Mouse (Mus musculus): ENCODE data around the gene Aif1l. TPM values are rescaled to one million over a fixed set of nuclear protein-coding genes. Genes with fewer than 3 reads are reported as not detected.
A peak's percentile ranks its signal among the peaks of the same experiment; 100 is the strongest.

Gene Aif1l
- polyA plus RNA-seq, 1 experiment from 2014 or later, result 36.1 TPM

DNA sequence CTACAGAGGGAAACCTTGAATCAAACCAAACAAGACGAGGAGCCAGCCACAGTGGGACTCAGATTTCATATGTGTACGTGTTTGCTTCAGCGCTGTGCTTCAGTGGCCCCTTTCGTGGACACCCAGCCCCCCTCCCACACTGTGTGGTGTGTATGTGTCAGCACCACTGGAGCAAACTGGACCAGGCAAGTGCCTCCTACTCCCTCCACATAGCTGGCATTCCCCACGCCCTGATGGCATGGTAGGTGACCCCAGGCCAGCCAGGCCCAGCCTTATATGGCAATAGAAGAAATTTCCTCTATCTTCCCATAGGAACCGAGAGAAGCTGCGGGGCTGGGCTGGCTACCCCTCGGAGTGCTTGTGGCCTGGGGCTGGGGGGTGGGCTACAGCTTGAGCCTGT is 3.7 kb downstream of the Aif1l start:
- no peak overlapping the region for H3K9ac ChIP-seq

GRCm38 (mm10) chr2:31954779-31955181 is 4.8 kb downstream of the Aif1l start:
- WGBS, result 87% methylated on average over 9 of the region's 9 CpGs
- Histone ChIP-seq H3K36me3 (no peaks in the 10 kb centered on the region), H3K4me3 (no peak overlapping the region), H3K4me2 (no peak overlapping the region), H3K27me3 (peaks cover 2% of the 10 kb centered on the region; the same call in 1 of the 2 replicates), H3K9ac (no peak overlapping the region), H3K4me1 (peaks cover 9% of the 10 kb centered on the region), H3K27ac (no peak overlapping the region), H3K9me3 (no peaks in the 10 kb centered on the region)
- ATAC-seq (ENCODE audit: borderline replicate concordance, extremely low read depth, low FRiP score, low TSS enrichment), result no peak

More for the DNA sequence above, 3.7 kb downstream of the Aif1l start:
- H3K9me3 ChIP-seq, result no peaks in the 10 kb centered on the region
- no peak overlapping the region for H3K27ac ChIP-seq
- ATAC-seq (ENCODE audit: borderline replicate concordance, extremely low read depth, low FRiP score, low TSS enrichment), result no peak
- peaks cover 9% of the 10 kb centered on the region for H3K4me1 ChIP-seq
- no peaks in the 10 kb centered on the region for H3K36me3 ChIP-seq
- H3K27me3 ChIP-seq, result peaks cover 10% of the 10 kb centered on the region
- H3K4me3 ChIP-seq, result no peak overlapping the region
- 54% methylated on average over 8 of the region's 8 CpGs for WGBS
- H3K4me2 ChIP-seq, result no peak overlapping the region

GRCm38 (mm10) chr2:31955686-31956085 is 5.7 kb downstream of the Aif1l start:
- no peak overlapping the region for H3K4me2 ChIP-seq
- peaks cover 4% of the 10 kb centered on the region for H3K4me1 ChIP-seq
- no peak for ATAC-seq (ENCODE audit: borderline replicate concordance, extremely low read depth, low FRiP score, low TSS enrichment)
- no peak overlapping the region for H3K27ac ChIP-seq
- no peaks in the 10 kb centered on the region for H3K9me3 ChIP-seq
- no peaks in the 10 kb centered on the region for H3K36me3 ChIP-seq
- WGBS, result 81% methylated on average over 5 of the region's 5 CpGs
- H3K9ac ChIP-seq, result no peak overlapping the region
- H3K27me3 ChIP-seq, result no peaks in the 10 kb centered on the region
- no peak overlapping the region for H3K4me3 ChIP-seq

GRCm38 (mm10) chr2:31957211-31957610 is 7.3 kb downstream of the Aif1l start:
- no peaks in the 10 kb centered on the region for H3K9me3 ChIP-seq
- H3K27ac ChIP-seq, result no peak overlapping the region
- no peak overlapping the region for H3K4me3 ChIP-seq
- no peaks in the 10 kb centered on the region for H3K27me3 ChIP-seq
- ATAC-seq (ENCODE audit: borderline replicate concordance, extremely low read depth, low FRiP score, low TSS enrichment), result no peak
- H3K4me1 ChIP-seq, result no peaks in the 10 kb centered on the region
- no peak overlapping the region for H3K4me2 ChIP-seq
- no peak overlapping the region for H3K9ac ChIP-seq
- 80% methylated on average over 10 of the region's 10 CpGs for WGBS
- H3K36me3 ChIP-seq, result no peaks in the 10 kb centered on the region

GRCm38 (mm10) chr2:31960986-31961385 is 11.0 kb downstream of the Aif1l start:
- ATAC-seq (ENCODE audit: borderline replicate concordance, extremely low read depth, low FRiP score, low TSS enrichment), result no peak
- Histone ChIP-seq H3K4me3 (no peak overlapping the region), H3K36me3 (no peaks in the 10 kb centered on the region), H3K27ac (no peak overlapping the region), H3K9me3 (no peaks in the 10 kb centered on the region), H3K9ac (no peak overlapping the region), H3K4me1 (no peaks in the 10 kb centered on the region), H3K27me3 (no peaks in the 10 kb centered on the region), H3K4me2 (no peak overlapping the region)
- 96% methylated on average over 8 of the region's 8 CpGs for WGBS

GRCm38 (mm10) chr2:31961791-31962222 is 11.9 kb downstream of the Aif1l start:
- H3K4me3 ChIP-seq, result no peak overlapping the region
- H3K36me3 ChIP-seq, result no peaks in the 10 kb centered on the region
- H3K4me1 ChIP-seq, result no peaks in the 10 kb centered on the region
- no peak for ATAC-seq (ENCODE audit: borderline replicate concordance, extremely low read depth, low FRiP score, low TSS enrichment)
- WGBS, result 58% methylated on average over 4 of the region's 4 CpGs
- no peaks in the 10 kb centered on the region for H3K9me3 ChIP-seq
- H3K9ac ChIP-seq, result no peak overlapping the region
- H3K27me3 ChIP-seq, result no peaks in the 10 kb centered on the region
- peak overlapping the region; percentile 89 for H3K27ac ChIP-seq
- H3K4me2 ChIP-seq, result no peak overlapping the region

GRCm38 (mm10) chr2:31962501-31963224 is 12.7 kb downstream of the Aif1l start:
- Histone ChIP-seq H3K36me3 (no peaks in the 10 kb centered on the region), H3K4me1 (no peaks in the 10 kb centered on the region), H3K27ac (peak overlapping the region; percentile 89), H3K9ac (no peak overlapping the region), H3K27me3 (no peaks in the 10 kb centered on the region), H3K4me2 (no peak overlapping the region), H3K9me3 (no peaks in the 10 kb centered on the region), H3K4me3 (no peak overlapping the region)
- ATAC-seq (ENCODE audit: borderline replicate concordance, extremely low read depth, low FRiP score, low TSS enrichment), result peak; percentile 74
- 63% methylated on average over 8 of the region's 8 CpGs for WGBS

DNA sequence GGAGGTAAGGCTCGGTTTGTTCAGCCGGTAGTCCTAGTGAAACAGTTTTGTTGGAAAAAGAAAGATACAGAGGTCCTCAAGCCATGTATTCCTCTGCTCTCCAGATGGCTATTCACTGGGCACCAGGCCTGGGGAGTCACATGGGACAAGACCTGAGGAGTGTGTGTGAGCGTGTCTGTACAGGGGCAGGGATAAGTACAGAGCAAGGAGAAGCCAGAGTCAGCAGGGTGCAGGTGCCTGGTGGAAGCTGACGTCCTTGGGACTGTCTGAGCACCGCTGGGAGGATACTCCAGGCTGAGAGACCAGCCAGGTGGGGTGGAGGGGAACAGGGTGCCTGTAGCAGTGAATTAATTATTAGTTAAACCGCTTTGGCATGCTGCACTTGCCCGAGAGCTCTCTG is 13.6 kb downstream of the Aif1l start:
- H3K9me3 ChIP-seq, result no peaks in the 10 kb centered on the region
- 67% methylated on average over 7 of the region's 7 CpGs for WGBS
- peak overlapping the region; percentile 89 for H3K27ac ChIP-seq
- H3K27me3 ChIP-seq, result no peaks in the 10 kb centered on the region
- 0 out of 2 replicates have a peak, but pooled peaks have one; percentile 20 for ATAC-seq (ENCODE audit: borderline replicate concordance, extremely low read depth, low FRiP score, low TSS enrichment)
- no peaks in the 10 kb centered on the region for H3K36me3 ChIP-seq
- H3K4me2 ChIP-seq, result no peak overlapping the region
- H3K9ac ChIP-seq, result no peak overlapping the region
- no peaks in the 10 kb centered on the region for H3K4me1 ChIP-seq
- H3K4me3 ChIP-seq, result no peak overlapping the region

DNA sequence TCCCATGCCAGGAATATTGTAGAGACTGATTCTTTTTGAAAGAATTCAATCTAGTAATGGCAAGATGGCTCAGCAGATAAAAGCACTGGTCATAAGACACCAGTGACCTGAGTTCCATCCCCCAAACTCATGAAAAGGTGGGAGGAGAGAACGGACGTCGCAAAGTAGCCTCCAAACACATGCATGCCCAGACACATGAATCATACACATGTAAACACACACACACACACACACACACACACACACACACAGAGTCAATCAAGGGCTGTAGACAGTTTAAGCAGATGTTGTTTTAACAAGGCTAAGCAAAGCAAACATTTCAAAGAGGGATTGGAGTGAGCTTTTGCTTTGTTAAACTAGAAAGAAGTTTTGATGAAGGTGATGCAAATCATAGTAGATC is 14.3 kb downstream of the Aif1l start:
- ATAC-seq (ENCODE audit: borderline replicate concordance, extremely low read depth, low FRiP score, low TSS enrichment), result no peak
- H3K4me2 ChIP-seq, result no peak overlapping the region
- no peaks in the 10 kb centered on the region for H3K9me3 ChIP-seq
- H3K36me3 ChIP-seq, result no peaks in the 10 kb centered on the region
- 68% methylated on average over 3 of the region's 3 CpGs for WGBS
- H3K27me3 ChIP-seq, result no peaks in the 10 kb centered on the region
- H3K4me3 ChIP-seq, result no peak overlapping the region
- no peaks in the 10 kb centered on the region for H3K4me1 ChIP-seq
- H3K27ac ChIP-seq, result 0 out of 2 replicates have a peak overlapping the region, but pooled peaks have one; percentile 89
- H3K9ac ChIP-seq, result no peak overlapping the region

- H3K4me3 ChIP-seq, result no peak overlapping the region
- H3K27me3 ChIP-seq, result no peaks in the 10 kb centered on the region
- no peaks in the 10 kb centered on the region for H3K4me1 ChIP-seq
- no peaks in the 10 kb centered on the region for H3K36me3 ChIP-seq
- H3K9me3 ChIP-seq, result no peaks in the 10 kb centered on the region
- H3K4me2 ChIP-seq, result no peak overlapping the region
- no peak overlapping the region for H3K27ac ChIP-seq
- no peak for ATAC-seq (ENCODE audit: borderline replicate concordance, extremely low read depth, low FRiP score, low TSS enrichment)
- no peak overlapping the region for H3K9ac ChIP-seq
Measured at GRCm38 (mm10) chr2:31965110-31965509, 15.2 kb downstream of the Aif1l start.

DNA sequence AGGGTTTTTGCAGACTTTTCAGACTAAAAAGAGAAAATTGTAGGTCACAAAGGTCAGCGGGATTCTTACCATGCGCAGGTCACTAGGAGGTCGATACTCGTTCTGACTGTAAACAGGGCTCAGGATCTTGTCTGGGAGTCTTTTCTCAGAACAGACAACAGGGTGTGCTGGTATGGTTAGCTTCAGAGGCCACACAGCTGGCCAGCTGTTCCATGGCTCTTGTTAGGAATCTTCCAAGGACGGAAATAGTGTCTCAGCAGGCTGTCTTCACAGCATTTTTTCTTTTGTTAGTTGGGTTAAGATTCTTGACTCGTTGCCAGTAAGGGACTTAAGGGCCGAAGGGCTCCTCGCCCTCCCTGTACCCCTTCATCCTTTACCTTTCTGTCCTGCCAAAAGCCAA is 16.9 kb downstream of the Aif1l start:
- Histone ChIP-seq H3K9me3 (no peaks in the 10 kb centered on the region), H3K27me3 (no peaks in the 10 kb centered on the region), H3K27ac (no peak overlapping the region), H3K4me3 (no peak overlapping the region), H3K4me1 (no peaks in the 10 kb centered on the region), H3K4me2 (no peak overlapping the region), H3K9ac (no peak overlapping the region), H3K36me3 (no peaks in the 10 kb centered on the region)
- ATAC-seq (ENCODE audit: borderline replicate concordance, extremely low read depth, low FRiP score, low TSS enrichment), result no peak
- WGBS, result 69% methylated on average over 8 of the region's 8 CpGs

DNA sequence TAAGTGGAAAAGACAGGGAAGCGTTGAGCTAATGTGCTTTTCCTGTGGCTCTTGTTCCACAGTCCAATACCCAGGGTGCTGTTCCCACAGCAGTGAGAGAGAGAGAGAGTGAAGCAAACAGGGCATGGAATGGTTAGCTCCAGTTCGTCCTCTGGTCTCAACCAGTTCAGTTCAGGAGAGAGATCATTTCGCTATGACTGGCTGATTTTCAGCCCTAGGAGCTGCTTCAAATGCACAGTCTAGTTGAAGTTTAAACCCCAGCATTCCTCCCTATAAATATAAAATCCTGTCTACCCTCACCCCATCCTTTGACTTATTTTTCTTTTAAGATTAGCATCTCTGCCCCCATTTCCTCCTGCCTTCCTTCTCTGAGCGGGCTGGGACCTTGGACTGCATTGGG is 22.6 kb downstream of the Aif1l start:
- no peak overlapping the region for H3K9ac ChIP-seq
- ATAC-seq (ENCODE audit: borderline replicate concordance, extremely low read depth, low FRiP score, low TSS enrichment), result no peak
- H3K4me2 ChIP-seq, result no peak overlapping the region
- H3K4me1 ChIP-seq, result peaks cover 15% of the 10 kb centered on the region
- H3K9me3 ChIP-seq, result no peaks in the 10 kb centered on the region
- H3K27ac ChIP-seq, result no peak overlapping the region
- H3K27me3 ChIP-seq, result no peaks in the 10 kb centered on the region
- no peak overlapping the region for H3K4me3 ChIP-seq
- 85% methylated on average over 4 of the region's 4 CpGs for WGBS
- H3K36me3 ChIP-seq, result peaks cover 13% of the 10 kb centered on the region
